Mouse (Mus musculus) mouse trophoblast stem cell (cell line): ENCODE results near the gene Vmn1r60.
"Not testable (repeated sequence)": the region's sequence is repeated elsewhere in the genome, so short reads cannot be mapped to it uniquely, and the experiment has no call there.

Source experiments
- in situ Hi-C, 2 experiments: fragments of 300-500 bp; cut with MseI, MboI; formaldehyde crosslinking; loops; 2 replicates in 1 of 2; 3 replicates in 1 of 2; pipeline ENCODE4 v1.15.1; 2025

Vmn1r60 gene

GRCm38 (mm10) chr7:5547217-5547616 lies at the start of gene Vmn1r60:
Gene Vmn1r60 (minus strand): TSS chr7:5547317.
- in situ Hi-C loops, result not testable (repeated sequence)

- in situ Hi-C loops, result not testable (repeated sequence)
Measured at GRCm38 (mm10) chr7:5540770-5541436, 6.2 kb downstream of the Vmn1r60 start.

GRCm38 (mm10) chr7:5493856-5494255 lies 53.3 kb downstream of the Vmn1r60 start, which contains the start of gene Vmn2r28:
Gene Vmn2r28 (minus strand): TSS chr7:5493956.
- in situ Hi-C loops, result not testable (repeated sequence)
